9 mouse cellular contexts compared by ENCODE assay signal in genomic region chr12:83752495-83752894, GRCm38 (mm10). TPM values are rescaled to one million over a fixed set of nuclear protein-coding genes. Genes with fewer than 3 reads are reported as not detected.
DNase-seq lines count a peak whose midpoint lies in the region; ATAC-seq lines count a peak whose summit lies in the region.
"Had no signal": no experiment of that assay in that cellular context is flagged by ENCODE, and none has a peak within 500 bp of the region (broad histone marks: within the 10 kb centered on the region; RNA-seq: fewer than 3 reads in every experiment).

No protein-coding gene starts in this region.

- no peak overlapping the region for H3K4me2 ChIP-seq in liver, embryonic 12.5 days
- no peak overlapping the region for H3K4me2 ChIP-seq in embryonic facial prominence, embryonic 14.5 days (ENCODE audit: low read depth, low read length)
- H3K4me2 ChIP-seq in midbrain, embryonic 13.5 days (replicated peaks) = no peak overlapping the region
- H3K4me2 ChIP-seq: liver, embryonic 13.5 days had no signal

- no peak overlapping the region for H3K9ac ChIP-seq in liver, embryonic 12.5 days
- no peak overlapping the region for H3K9ac ChIP-seq in embryonic facial prominence, embryonic 14.5 days (ENCODE audit: low read depth, low read length)
- H3K9ac ChIP-seq in midbrain, embryonic 13.5 days (replicated peaks) = no peak overlapping the region
- H3K9ac ChIP-seq: liver, embryonic 13.5 days had no signal

- no peak for ATAC-seq in liver, embryonic 12.5 days
- 0 out of 2 replicates have a peak, but pooled peaks have one; percentile 26 for ATAC-seq in embryonic facial prominence, embryonic 14.5 days (ENCODE audit: low read depth)
- no peak for ATAC-seq in midbrain, embryonic 13.5 days

- no peaks in the 10 kb centered on the region for H3K36me3 ChIP-seq in liver, embryonic 12.5 days
- H3K36me3 ChIP-seq in embryonic facial prominence, embryonic 14.5 days (ENCODE audit: control insufficient read depth, insufficient read depth, low read length) = no peaks in the 10 kb centered on the region
- no peaks in the 10 kb centered on the region for H3K36me3 ChIP-seq in midbrain, embryonic 13.5 days
- H3K36me3 ChIP-seq: liver, embryonic 13.5 days had no signal

- H3K27ac ChIP-seq in liver, embryonic 12.5 days = no peak overlapping the region
- no peak overlapping the region for H3K27ac ChIP-seq in embryonic facial prominence, embryonic 14.5 days (replicated peaks; ENCODE audit: low read depth, low read length)
- no peak overlapping the region for H3K27ac ChIP-seq in midbrain, embryonic 13.5 days
- H3K27ac ChIP-seq: liver, embryonic 13.5 days had no signal

- H3K9me3 ChIP-seq in liver, embryonic 12.5 days (replicated peaks) = no peaks in the 10 kb centered on the region
- H3K9me3 ChIP-seq in embryonic facial prominence, embryonic 14.5 days (ENCODE audit: control insufficient read depth, low read length) = no peaks in the 10 kb centered on the region
- no peaks in the 10 kb centered on the region for H3K9me3 ChIP-seq in midbrain, embryonic 13.5 days
- H3K9me3 ChIP-seq: liver, embryonic 13.5 days had no signal

- peak; percentile 45 for DNase-seq in gastrocnemius, postnatal 14 days
- DNase-seq in gastrocnemius, adult 18-20 months (ENCODE audit: low spot score) = no peak
- peak; percentile 36 for DNase-seq in liver
- peak; percentile 68 for DNase-seq in embryonic facial prominence, embryonic 14.5 days (ENCODE audit: low spot score)
- peak; percentile 64 for DNase-seq in ovary, adult 18-20 months (ENCODE audit: low spot score)
- DNase-seq in urinary bladder, postnatal 14 days (ENCODE audit: low spot score) = no peak
- DNase-seq: liver, embryonic 13.5 days had no signal

- intact Hi-C loops in gastrocnemius, postnatal 14 days (cut with DNase I; ENCODE audit: low total_unique reads) = no loop called here

- WGBS in liver, embryonic 12.5 days (ENCODE audit: insufficient replicate concordance) = 18% methylated on average over 2 of the region's 2 CpGs
- WGBS in embryonic facial prominence, embryonic 14.5 days = 11% methylated on average over 2 of the region's 2 CpGs
- WGBS in midbrain, embryonic 13.5 days = 61% methylated on average over 2 of the region's 2 CpGs

- H3K4me3 ChIP-seq in liver, embryonic 12.5 days = no peak overlapping the region
- H3K4me3 ChIP-seq in embryonic facial prominence, embryonic 14.5 days (ENCODE audit: low read depth, low read length) = no peak overlapping the region
- H3K4me3 ChIP-seq in midbrain, embryonic 13.5 days (replicated peaks) = no peak overlapping the region
- H3K4me3 ChIP-seq: liver, embryonic 13.5 days had no signal

- H3K27me3 ChIP-seq in liver, embryonic 12.5 days (replicated peaks) = peaks cover 6% of the 10 kb centered on the region; the same call in 1 of the 2 replicates
- H3K27me3 ChIP-seq in embryonic facial prominence, embryonic 14.5 days (replicated peaks; ENCODE audit: control insufficient read depth, insufficient read depth, low read length) = no peaks in the 10 kb centered on the region
- no peaks in the 10 kb centered on the region for H3K27me3 ChIP-seq in midbrain, embryonic 13.5 days
- H3K27me3 ChIP-seq: liver, embryonic 13.5 days had no signal

- H3K4me1 ChIP-seq in liver, embryonic 12.5 days = no peaks in the 10 kb centered on the region; the same call in 1 of the 2 replicates
- H3K4me1 ChIP-seq in embryonic facial prominence, embryonic 14.5 days (ENCODE audit: control insufficient read depth, insufficient read depth, low read length) = peaks cover 7% of the 10 kb centered on the region; the same call in 1 of the 2 replicates
- no peaks in the 10 kb centered on the region for H3K4me1 ChIP-seq in midbrain, embryonic 13.5 days (replicated peaks)
- H3K4me1 ChIP-seq: liver, embryonic 13.5 days had no signal

RNA-seq across cellular contexts. Expression of gene Papln, which starts 10.9 kb away (rescaled TPM):
- 1 to 10 TPM; 5.6 to 6.8 TPM for total RNA-seq in gastrocnemius, postnatal 14 days (2021)
- total RNA-seq in gastrocnemius, adult 18-20 months (2021) = under 1 TPM; 0.57 to 0.83 TPM
- polyA plus RNA-seq in liver, embryonic 12.5 days (2016; fragmentation: Nextera tagmentation; extraction: Ambion mirVana) = 0.61 and 0.70 TPM in 2 replicates
- polyA plus RNA-seq in embryonic facial prominence, embryonic 14.5 days (2014; fragmentation: Nextera tagmentation; extraction: Ambion mirVana) = 1.8 and 2.6 TPM in 2 replicates
- polyA plus RNA-seq in midbrain, embryonic 13.5 days (2015; fragmentation: Nextera tagmentation; extraction: Ambion mirVana) = 0.08 and 0.11 TPM in 2 replicates

Comparison
In these comparisons a context has a peak if more than half of its experiments do, and no peak if none do; other contexts are left out.
1. DNase-seq: peak in gastrocnemius, postnatal 14 days (single experiment), liver (single experiment), embryonic facial prominence, embryonic 14.5 days (single experiment) and ovary, adult 18-20 months (single experiment); none in gastrocnemius, adult 18-20 months (single experiment) and urinary bladder, postnatal 14 days (single experiment).